Mouse (Mus musculus) heart, adult 8-10 months (tissue): ENCODE data around the gene Tatdn3. TPM values are rescaled to one million over a fixed set of nuclear protein-coding genes. Genes with fewer than 3 reads are reported as not detected.

ENCODE experiments used
- DNase-seq: peaks from one replicate; pipeline ENCODE4 v3.0.0; 2022; ENCODE audit warnings: low spot score
- total RNA-seq, 4 experiments: library from RNA; stranded (reverse); gene quantifications; 2 replicates each; pipeline ENCODE4 v1.2.4; 2022

Tatdn3 gene
- total RNA-seq = 10 to 100 TPM in 3 of 4 experiments, 1 to 10 TPM in 1; 9.6 to 17.8 (median 12.1) TPM

DNA sequence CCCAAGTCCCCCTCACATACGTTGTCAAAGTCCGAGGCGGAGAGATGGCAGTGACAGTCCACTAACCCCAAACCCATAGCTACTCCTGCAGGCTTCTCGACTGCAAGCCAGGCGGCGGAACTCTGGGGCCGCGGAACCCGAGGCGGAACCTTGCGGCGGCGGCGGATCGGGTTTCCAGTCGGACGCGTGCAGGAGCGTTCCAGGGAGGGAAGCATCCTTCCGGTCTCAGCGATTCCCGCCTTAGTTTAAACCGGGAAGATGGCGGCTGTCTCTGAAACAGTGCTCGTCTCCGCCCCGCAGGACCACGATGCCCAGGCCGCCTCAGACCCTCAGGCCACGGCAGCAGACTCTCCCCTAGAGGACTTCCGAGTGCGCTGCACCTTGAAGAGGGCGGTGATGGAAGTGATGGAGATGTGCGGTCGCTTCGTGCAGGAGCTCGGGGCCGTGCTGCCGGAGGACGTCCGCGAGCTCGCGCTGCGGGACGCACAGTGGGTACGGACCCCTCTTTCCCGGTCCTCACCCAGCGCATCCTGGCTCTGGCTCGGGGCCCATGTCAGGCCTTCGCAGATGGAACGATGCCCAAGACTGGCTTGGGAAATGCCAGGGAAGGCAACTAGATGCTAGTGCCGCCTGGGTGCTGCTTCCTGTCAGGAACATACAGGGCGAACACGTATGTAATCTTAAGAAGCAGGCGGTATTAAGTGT lies at the start of gene Tatdn3, which contains the start of gene Nsl1:
Tatdn3 (minus strand) TSS at position 152 of the 705 bp plus-strand sequence.
Nsl1 (plus strand) TSS at position 232 of the 705 bp plus-strand sequence.
- peak; percentile 90 for DNase-seq

DNA sequence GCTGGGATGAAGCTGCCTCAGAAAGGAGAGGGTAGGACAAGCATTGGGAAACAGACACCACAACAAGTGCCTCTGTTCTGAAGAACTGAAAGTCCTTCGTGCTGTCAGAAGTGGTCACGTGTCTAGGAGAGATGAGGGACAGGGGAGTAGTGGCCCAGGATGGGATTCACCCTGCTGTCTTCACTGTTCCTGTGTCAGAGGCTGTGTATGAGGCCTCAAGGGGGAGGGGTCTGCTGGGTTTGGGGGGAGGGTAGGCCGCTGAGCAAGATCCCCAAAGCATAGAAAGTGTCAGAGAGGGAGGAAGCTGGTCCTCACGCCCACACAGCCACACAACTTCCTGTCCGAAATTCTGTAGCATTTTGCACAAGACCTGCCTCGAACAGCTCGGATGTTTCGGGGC lies 48.4 kb upstream of the Tatdn3 start:
- no peak for DNase-seq

- DNase-seq = no peak
Observed at GRCm38 (mm10) chr1:191109907-191110306, 47.2 kb upstream of the Tatdn3 start.

DNA sequence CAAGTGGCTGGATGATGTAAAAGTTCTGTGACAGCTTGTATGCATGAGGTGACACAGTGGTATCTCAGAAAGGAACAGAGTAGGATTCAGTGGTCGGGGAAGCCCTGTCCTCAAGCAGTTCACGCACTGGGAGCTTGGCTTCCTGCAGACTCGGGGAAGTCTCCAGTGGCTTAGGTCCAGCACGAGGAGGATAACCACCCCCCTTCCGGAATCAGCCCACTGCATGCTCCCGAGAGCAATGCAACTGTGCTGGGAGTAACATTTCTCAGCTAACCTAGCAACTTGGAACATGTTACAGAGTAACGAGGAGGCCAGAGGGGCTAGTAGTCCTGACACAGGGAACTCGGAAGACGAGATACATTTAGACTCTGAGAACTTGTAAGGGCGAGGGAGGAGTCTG lies 44.6 kb upstream of the Tatdn3 start:
- no peak for DNase-seq

DNA sequence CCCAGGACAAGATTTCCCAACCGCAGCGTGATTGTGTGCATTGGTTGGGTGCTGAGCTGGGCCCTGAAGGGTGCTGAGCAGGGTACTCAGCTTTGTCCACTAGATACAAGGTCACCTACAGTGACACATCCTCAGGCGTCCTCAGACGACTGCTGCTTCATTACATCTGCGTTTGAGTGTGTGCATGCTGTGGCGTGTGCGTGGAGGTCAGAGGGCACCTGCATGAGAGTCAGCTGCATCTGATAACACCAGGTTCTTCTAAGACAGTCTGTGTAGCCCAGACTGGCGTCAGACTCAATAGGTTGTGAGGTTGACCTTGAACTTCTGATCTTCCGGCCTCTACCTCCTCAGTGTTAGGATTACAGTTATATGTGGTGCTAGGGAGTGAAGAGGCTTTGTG lies 42.5 kb upstream of the Tatdn3 start:
- DNase-seq = no peak

GRCm38 (mm10) chr1:191102730-191103370 lies 40.1 kb upstream of the Tatdn3 start:
- DNase-seq = no peak

- DNase-seq = no peak
Observed at GRCm38 (mm10) chr1:191099772-191100291, 37.1 kb upstream of the Tatdn3 start.

DNA sequence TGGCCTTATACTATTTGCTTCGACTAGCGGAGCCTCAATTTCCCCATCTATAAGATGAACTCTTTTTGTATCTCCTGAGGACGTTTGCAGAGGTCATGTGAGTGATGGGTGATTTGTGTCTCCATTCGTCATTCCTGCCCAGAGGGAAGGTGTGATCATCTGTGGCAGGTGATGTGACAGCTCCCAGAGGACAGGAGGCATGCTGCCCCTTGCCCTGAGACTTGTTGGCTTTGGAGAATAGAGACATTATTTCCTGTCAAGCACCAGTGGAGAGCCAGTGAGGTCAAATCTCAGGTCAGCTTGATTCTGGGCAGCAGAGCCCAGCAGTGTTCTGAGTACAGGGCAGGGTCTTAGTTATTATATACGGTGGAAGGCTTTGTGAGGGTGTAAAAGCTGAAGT lies 36.4 kb upstream of the Tatdn3 start:
- no peak for DNase-seq

DNA sequence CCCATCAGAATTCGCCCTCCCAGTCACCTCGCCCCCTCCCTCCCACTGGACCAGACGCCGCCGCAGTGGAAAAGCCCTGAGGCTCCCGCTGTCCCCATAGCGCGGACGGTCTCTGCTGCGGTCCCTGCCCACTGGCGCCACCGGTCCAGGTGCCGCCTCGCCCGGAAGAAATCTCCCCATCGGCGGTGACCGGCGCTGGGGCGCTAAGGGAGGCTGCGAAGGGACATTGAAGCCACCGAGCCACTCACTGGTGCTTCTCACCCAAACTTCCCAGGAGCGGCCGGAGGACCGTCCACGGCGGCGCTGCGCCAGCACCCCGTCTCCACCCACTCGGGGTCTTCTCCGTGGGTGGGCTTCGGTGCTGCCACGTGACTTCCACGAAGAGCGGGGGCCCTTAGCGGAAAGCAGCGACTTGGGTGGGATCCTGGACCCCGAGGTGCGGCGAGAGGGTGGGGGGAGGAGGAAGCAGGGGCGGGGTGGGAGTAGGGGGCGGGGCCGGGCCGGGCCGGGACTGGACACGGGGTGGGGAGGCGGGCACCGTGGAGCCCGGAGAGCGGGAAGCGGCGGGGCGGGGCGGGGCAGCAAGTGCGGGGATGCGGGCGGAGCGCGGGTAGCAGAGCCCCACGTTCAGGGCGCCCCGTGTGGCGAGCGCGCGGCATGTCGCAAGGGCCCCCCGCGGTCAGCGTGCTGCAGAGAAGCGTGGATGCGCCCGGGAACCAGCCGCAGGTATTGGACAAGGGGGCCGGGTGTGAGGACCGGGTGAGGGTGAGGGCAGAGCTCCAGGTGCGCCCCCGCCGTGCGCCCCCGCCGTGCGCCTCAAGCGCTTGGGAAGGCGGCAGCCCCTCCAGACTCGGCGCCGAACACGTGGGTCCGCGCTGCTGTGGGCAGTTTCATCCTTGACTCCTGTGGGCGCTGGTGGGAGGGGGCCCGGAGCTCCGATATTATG lies 35.3 kb upstream of the Tatdn3 start, which contains the start of gene Batf3:
Batf3 (plus strand) TSS at position 46 of the 946 bp plus-strand sequence.
- DNase-seq = no peak

DNA sequence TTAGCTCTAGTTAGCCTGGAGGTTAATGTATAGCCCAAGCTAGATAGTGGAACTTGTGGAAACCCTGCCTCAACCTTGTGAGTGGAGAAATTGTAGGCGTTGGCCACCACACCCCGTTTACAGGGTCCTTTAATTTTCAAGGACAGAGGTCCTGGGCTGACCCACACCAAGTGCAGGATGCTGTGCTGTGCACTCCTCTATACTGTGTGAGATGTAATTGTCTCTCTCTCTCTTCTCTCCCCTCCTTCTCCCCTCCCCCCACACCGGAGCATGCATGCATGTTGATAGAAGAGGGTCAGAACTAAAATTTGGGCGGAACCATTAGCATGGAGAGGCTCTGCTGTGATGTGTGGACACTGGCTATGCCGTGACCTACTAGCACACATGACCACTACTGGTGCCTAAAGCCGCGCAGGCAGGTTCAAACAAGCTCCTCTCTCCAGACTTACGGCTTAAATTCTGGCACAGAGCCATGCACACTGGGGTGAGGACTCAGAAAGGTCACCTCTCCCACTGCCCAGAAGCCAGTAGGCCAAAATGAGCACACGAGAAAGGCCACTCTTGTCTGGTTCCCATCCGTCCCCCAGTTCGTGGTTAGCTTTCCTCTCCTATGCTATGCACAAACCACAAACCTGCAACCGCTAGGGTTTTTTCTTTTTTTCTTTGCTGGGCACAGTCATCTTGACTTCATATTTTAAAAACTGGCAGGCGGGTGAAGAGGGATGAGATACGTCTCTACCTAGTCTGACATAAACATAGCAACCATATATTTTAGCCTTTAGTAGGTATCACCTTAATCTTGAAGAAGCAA lies 34.3 kb upstream of the Tatdn3 start:
- no peak for DNase-seq

DNA sequence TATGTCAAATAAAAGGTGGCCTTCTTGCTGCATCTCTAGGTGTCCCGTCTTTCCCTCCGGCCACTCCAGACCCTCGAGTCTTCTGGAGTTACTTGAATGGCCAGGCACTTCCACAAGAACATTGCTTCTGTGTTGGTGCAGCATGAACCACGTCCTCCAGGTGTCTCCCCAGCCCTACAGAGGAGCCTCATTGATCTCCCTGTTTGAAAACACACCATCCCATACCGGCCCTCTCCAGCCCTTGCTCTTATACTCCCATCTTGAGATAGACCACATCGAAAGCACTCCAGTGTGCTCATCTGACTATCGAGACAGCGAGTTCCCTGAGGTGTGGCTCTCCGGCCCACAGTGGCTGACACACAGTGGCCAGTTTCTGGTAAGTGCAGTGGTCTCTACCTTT lies 32.3 kb upstream of the Tatdn3 start:
- no peak for DNase-seq

DNA sequence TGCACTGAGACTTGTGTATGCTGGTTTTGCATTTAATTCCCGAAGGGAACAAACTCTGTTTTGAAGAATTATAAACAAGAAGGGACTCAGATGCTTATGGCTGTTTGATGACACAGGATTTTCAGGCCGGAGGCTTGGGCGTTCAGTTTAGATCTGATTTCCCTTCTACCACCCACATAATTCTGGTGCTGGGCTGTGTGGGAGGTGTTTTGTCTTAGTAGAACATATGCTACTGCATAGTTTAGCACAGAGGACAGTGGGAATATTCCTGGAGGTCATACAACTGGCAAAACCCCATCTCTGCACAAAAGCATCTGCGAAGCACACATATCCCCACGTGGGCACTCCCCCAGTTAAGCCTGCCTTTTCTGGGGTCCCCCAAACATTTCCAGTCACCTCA lies 30.8 kb upstream of the Tatdn3 start:
- DNase-seq = no peak

GRCm38 (mm10) chr1:191092050-191092449 lies 29.3 kb upstream of the Tatdn3 start:
- DNase-seq = no peak

GRCm38 (mm10) chr1:191089355-191089754 lies 26.6 kb upstream of the Tatdn3 start:
- DNase-seq = no peak

- DNase-seq = no peak
Observed at GRCm38 (mm10) chr1:191087955-191088354, 25.2 kb upstream of the Tatdn3 start.

- no peak for DNase-seq
Observed at GRCm38 (mm10) chr1:191086960-191087359, 24.2 kb upstream of the Tatdn3 start.

GRCm38 (mm10) chr1:191086304-191086878 lies 23.7 kb upstream of the Tatdn3 start:
- DNase-seq = no peak

DNA sequence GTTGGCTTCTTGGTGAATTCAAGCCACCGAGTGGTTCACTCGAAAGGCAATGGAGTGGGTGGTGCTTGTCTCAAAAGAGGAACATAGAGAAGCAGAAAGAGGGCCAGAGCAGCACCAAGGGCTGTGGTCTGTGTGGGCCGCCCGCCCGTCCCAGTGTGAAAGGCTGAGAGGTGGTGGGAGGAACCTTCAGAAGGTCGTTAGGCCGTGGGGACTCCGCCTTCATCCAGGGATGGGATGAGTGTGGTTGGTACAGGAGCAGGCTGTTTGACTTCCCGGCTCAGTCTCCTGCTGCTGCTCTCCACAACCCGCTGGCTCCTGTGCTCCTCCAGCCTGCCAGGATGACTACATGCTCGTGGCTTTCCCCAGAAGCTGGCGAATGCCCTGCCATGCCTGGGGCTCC lies 22.9 kb upstream of the Tatdn3 start:
- DNase-seq = no peak

DNA sequence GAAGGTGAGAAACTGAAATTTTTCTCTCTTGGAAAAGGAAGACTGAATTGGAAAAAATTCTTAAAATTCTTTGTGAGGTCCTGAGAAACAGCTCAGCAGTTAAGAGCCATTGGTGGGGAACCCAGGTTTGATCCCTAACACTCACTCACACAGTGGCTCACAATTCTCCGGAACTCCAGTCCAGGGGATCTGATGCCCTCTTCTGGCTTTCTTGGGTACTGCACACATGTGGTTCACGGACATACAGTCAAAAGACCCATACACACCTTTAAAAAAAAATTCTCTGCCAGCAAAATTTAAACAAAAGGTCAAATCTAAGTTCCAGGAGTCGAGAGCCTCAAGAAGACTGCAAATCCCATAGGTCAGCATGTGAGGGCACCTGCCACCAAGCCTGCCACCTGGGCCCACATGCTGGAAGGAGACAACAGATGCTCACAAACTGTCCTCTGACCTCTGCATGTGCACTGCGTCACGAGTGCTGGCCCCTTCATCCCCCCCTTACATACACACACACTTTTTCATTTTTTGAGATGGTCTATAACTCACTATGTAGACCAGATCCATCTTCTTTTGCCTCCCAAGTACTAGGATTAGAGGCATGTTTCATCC lies 22.3 kb upstream of the Tatdn3 start:
- DNase-seq = no peak

DNA sequence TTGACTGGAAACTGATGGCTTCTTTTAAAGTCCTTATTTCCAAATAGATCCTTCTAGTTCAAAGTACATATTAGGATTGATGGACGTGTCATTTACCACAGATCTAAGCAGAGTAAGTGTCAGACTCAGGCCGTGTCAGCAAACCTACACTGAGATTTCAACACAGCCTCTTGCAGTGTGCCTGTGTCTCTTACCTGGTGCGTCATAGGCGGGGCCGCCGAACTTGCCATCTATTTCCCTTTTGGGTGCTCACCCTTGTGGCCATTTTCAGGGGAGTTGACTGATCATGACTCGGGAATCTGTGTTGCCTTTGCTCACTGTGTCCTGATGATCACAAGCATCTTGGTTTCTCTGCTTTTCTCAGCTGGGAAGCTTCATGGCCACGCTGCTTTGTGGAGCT lies 20.5 kb upstream of the Tatdn3 start:
- no peak for DNase-seq
